Mouse (Mus musculus) lung, embryonic 14.5 days (tissue): ENCODE measurements around the gene Actr2. TPM values are rescaled to one million over a fixed set of nuclear protein-coding genes. Genes with fewer than 3 reads are reported as not detected.
"Not testable (repeated sequence)": the region's sequence is repeated elsewhere in the genome, so short reads cannot be mapped to it uniquely, and the experiment has no call there.

Source experiments
- ATAC-seq: fragments of 200-750 bp; cut with Nextera tagmentation; 2 replicates; pipeline ENCODE4 v1.8.0; 2017; ENCODE audit warnings: mild to moderate bottlenecking, moderate TSS enrichment, moderate library complexity; ENCODE audit not compliant: insufficient read depth
- DNase-seq: peaks from one replicate; pipeline ENCODE4 v3.0.0-alpha.2; 2015
- H3K27ac ChIP-seq: fragments of 300-500 bp; sonication (generic); 2 replicates; pipeline ENCODE4 v1.5.1; 2014; ENCODE audit warnings: low read depth, mild to moderate bottlenecking, moderate library complexity
- H3K27me3 ChIP-seq: fragments of 300-500 bp; sonication (generic); 2 replicates; pipeline ENCODE4 v1.6.1; 2014; ENCODE audit warnings: low read length, control low read depth; ENCODE audit not compliant: insufficient read depth
- H3K36me3 ChIP-seq: fragments of 300-500 bp; sonication (generic); 2 replicates; pipeline ENCODE4 v1.6.1; 2014; ENCODE audit warnings: control low read depth; ENCODE audit not compliant: insufficient read depth
- H3K4me1 ChIP-seq: fragments of 300-500 bp; sonication (generic); 2 replicates; pipeline ENCODE4 v1.6.1; 2014; ENCODE audit warnings: antibody characterized with exemption, control low read depth; ENCODE audit not compliant: insufficient read depth
- H3K4me2 ChIP-seq: fragments of 300-500 bp; sonication (generic); 2 replicates; pipeline ENCODE4 v1.6.1; 2014; ENCODE audit warnings: mild to moderate bottlenecking
- H3K4me3 ChIP-seq: fragments of 300-500 bp; sonication (generic); 2 replicates; pipeline ENCODE4 v1.5.1; 2014; ENCODE audit warnings: low read depth, low read length
- H3K9ac ChIP-seq: fragments of 300-500 bp; sonication (generic); 2 replicates; pipeline ENCODE4 v1.6.1; 2014
- H3K9me3 ChIP-seq: fragments of 300-500 bp; sonication (generic); 2 replicates; pipeline ENCODE4 v1.6.1; 2016; ENCODE audit warnings: low read depth, low read length, control low read depth
- CTCF ChIP-seq: IDR thresholded peaks from 2 replicates; pipeline ENCODE4 v1.5.1; 2016; ENCODE audit warnings: antibody characterized with exemption, low read depth
- WGBS: fragments of 180-500 bp; shearing (Covaris S2); extraction: QIAGEN DNeasy Blood & Tissue Kit; methylation state at CpG from one replicate; pipeline ENCODE4 v1.1.7; 2014; 5-methylcytosine and 5-hydroxymethylcytosine counted together
- polyA plus RNA-seq: library from polyadenylated mRNA; unstranded; fragments of >200 nt; fragmentation: Nextera tagmentation; extraction: Ambion mirVana; gene quantifications from 2 replicates; pipeline ENCODE4 v1.2.1, GENCODE M21; 2014

The Actr2 gene
- 65.9 and 67.4 TPM in 2 replicates for polyA plus RNA-seq

DNA sequence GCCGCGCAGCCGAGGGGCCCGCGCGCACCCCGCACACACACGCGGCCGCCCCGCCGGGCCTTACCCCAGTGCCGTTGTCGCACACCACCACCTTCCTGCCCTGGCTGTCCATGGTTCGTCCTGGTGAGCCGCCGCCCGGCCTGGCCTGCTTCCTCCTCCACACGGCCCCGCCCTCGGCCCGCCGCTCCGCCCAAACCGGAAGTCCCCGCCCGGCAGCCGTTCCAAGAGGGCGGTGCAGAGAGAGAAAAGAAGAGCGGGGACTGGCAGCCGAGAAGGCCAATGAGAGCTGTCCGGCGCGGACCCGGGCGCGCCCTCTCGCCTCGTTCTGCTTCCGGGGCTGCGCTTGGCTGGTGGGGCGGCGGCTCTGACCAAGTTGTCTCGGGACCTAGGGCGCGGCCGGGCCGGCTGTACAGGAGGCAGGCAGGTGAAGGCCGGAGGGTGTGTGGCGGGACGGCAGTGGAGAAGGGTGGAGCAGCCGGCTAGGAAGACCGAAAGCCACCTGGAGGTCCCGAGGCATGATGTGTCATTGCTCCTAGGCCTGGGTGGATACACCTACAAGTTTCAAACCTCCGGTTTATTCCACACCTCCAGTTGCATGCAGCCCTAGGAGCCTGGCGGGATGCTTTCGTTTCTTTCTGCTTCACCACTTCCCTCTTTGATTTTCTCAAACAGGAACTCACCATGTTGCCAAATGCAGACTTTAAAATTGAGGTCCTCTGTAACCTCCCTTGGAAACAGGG, at the start of gene Actr2:
Actr2 (minus strand) TSS at position 173 of the 740 bp plus-strand sequence.
- peaks cover 3% of the 10 kb centered on the region; the same call in 1 of the 2 replicates for H3K4me1 ChIP-seq
- peak within 1 kb of the TSS; percentile 67 for H3K4me3 ChIP-seq
- peak within 1 kb of the TSS; percentile 73 for H3K4me2 ChIP-seq
- peak within 1 kb of the TSS; percentile 94 for H3K27ac ChIP-seq
- peak within 1 kb of the TSS; percentile 75 for H3K9ac ChIP-seq
- 0% methylated on average over 47 of the region's 57 CpGs for WGBS
- H3K27me3 ChIP-seq = no peaks in the 10 kb centered on the region
- ATAC-seq (peak; percentile 98), DNase-seq (peak; percentile 98)
- H3K36me3 ChIP-seq = peaks cover 13% of the 10 kb centered on the region; the same call in 1 of the 2 replicates
- no peak for TF ChIP-seq CTCF
- no peaks in the 10 kb centered on the region for H3K9me3 ChIP-seq

- H3K27me3 ChIP-seq = no peaks in the 10 kb centered on the region
- ATAC-seq = no peak
- DNase-seq = no peak
- no peaks in the 10 kb centered on the region for H3K9me3 ChIP-seq
- no peak overlapping the region for H3K4me2 ChIP-seq
- no peaks in the 10 kb centered on the region for H3K4me1 ChIP-seq
- no peak overlapping the region for H3K4me3 ChIP-seq
- H3K9ac ChIP-seq = no peak overlapping the region
- H3K27ac ChIP-seq = no peak overlapping the region
- no peak for TF ChIP-seq CTCF
- H3K36me3 ChIP-seq = no peaks in the 10 kb centered on the region
Observed at GRCm38 (mm10) chr11:20158879-20159278, 46.2 kb upstream of the Actr2 start.

- DNase-seq, H3K4me3 ChIP-seq, H3K4me1 ChIP-seq, ATAC-seq, H3K9me3 ChIP-seq, H3K27me3 ChIP-seq, H3K9ac ChIP-seq, H3K27ac ChIP-seq, H3K4me2 ChIP-seq, H3K36me3 ChIP-seq: not testable (repeated sequence)
- WGBS = 90% methylated on average over 5 of the region's 5 CpGs
Observed at GRCm38 (mm10) chr11:20153542-20153941, 40.8 kb upstream of the Actr2 start.

GRCm38 (mm10) chr11:20152107-20152901, 39.6 kb upstream of the Actr2 start:
- WGBS = 79% methylated on average over 4 of the region's 4 CpGs
- no peak for DNase-seq

GRCm38 (mm10) chr11:20151290-20151689, 38.6 kb upstream of the Actr2 start:
- no peak overlapping the region for H3K4me3 ChIP-seq
- WGBS = 83% methylated on average over 5 of the region's 5 CpGs
- H3K9ac ChIP-seq = no peak overlapping the region
- ATAC-seq (no peak), DNase-seq (no peak)
- H3K4me2 ChIP-seq = no peak overlapping the region
- no peaks in the 10 kb centered on the region for H3K36me3 ChIP-seq
- H3K9me3 ChIP-seq = no peaks in the 10 kb centered on the region
- H3K27me3 ChIP-seq = no peaks in the 10 kb centered on the region
- TF ChIP-seq CTCF = no peak
- no peak overlapping the region for H3K27ac ChIP-seq
- H3K4me1 ChIP-seq = no peaks in the 10 kb centered on the region

More at GRCm38 (mm10) chr11:20152107-20152901, 39.6 kb upstream of the Actr2 start:
- Histone ChIP-seq H3K4me2 (no peak overlapping the region), H3K4me1 (no peaks in the 10 kb centered on the region), H3K9me3 (no peaks in the 10 kb centered on the region), H3K9ac (no peak overlapping the region), H3K27ac (no peak overlapping the region), H3K36me3 (no peaks in the 10 kb centered on the region), H3K27me3 (no peaks in the 10 kb centered on the region), H3K4me3 (no peak overlapping the region)
- TF ChIP-seq CTCF = no peak
- ATAC-seq = no peak

DNA sequence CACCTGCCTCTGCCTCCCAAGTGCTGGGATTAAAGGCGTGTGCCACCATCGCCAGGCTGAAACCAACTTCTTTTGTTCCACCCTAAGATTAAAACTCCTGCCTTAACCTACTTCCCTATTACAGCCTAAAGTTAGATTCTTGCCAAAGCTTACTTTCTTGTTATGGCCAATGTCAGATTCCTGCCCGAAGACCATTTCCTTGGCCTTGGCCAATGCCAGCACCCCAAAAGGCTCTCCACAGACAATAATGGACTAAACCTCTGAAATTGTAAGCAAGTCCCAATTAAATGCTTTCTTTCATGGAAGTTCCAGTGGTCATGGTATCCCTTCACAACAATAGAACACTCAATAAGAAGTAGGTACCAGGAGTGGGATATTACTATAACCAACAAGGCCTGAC, 37.2 kb upstream of the Actr2 start:
- Histone ChIP-seq H3K4me3 (no peak overlapping the region), H3K9ac (no peak overlapping the region), H3K4me2 (no peak overlapping the region), H3K36me3 (no peaks in the 10 kb centered on the region), H3K4me1 (no peaks in the 10 kb centered on the region), H3K27ac (no peak overlapping the region), H3K27me3 (no peaks in the 10 kb centered on the region), H3K9me3 (no peaks in the 10 kb centered on the region)
- WGBS = 89% methylated on average over 3 of the region's 3 CpGs
- no peak for DNase-seq
- ATAC-seq = no peak
- TF ChIP-seq CTCF = no peak

DNA sequence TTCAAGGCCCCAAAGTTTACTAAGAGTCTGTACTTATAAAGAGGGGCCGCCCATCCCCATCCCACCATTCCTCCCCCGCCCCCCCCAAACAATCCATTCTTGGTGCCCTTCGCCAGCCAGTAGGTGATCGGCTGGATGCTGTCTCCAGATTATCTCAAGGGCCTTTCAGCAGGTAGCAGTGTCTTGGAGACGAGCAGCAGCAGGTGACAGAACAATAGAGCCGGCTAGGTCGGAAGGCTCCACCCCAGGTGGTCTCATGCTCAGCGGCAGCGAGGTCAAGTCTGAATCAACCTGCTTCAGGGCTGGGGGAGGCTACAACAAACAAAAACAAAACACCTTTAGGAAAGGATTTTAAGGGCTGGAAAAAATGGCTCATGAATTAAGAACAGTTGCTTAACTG, 32.7 kb upstream of the Actr2 start:
- ATAC-seq (no peak), DNase-seq (no peak)
- no peak for TF ChIP-seq CTCF
- Histone ChIP-seq H3K36me3 (no peaks in the 10 kb centered on the region), H3K4me3 (no peak overlapping the region), H3K27me3 (no peaks in the 10 kb centered on the region), H3K9me3 (no peaks in the 10 kb centered on the region), H3K9ac (no peak overlapping the region), H3K4me1 (no peaks in the 10 kb centered on the region), H3K4me2 (no peak overlapping the region), H3K27ac (no peak overlapping the region)
- WGBS = 33% methylated on average over 9 of the region's 9 CpGs
